Mouse (Mus musculus): ENCODE results near the gene Supt4a. TPM values are rescaled to one million over a fixed set of nuclear protein-coding genes. Genes with fewer than 3 reads are reported as not detected.

Gene Supt4a
- polyA plus RNA-seq (2014; fragmentation: Illumina TruSeq; extraction: RNeasy Lipid Tissue Mini Kit (QIAGEN cat#74804); ENCODE audit: low read depth, low replicate concordance): 22.3 TPM

DNA sequence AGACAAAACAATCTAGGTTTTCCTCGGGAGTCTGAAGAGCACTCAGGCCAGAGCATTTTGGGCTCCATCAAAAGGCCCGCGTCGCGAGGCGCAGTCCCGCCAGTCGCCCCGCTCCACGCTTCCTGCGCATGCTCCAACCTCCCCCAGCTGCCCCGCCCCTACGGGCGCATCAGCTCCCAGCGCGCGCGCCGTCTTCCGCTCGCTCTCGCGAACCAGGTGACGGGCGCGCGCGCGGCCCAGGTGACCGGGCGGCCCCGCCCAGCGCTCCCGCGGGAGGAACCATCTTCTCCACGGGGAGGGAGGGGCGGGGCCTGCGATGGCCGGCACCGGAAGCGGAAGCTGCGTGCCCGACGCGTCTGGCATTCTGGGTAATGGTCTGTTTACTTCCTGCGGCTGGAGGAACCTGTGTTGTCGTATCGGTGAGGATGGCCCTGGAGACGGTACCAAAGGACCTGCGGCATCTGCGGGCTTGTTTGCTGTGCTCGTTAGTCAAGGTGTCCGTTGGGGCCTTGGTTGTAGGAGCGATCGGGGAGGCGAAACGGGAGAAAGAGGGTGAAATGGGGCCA lies at the start of gene Supt4a:
TSS of gene Supt4a (plus strand) at position 378 of the 566 bp plus-strand sequence.

DNA sequence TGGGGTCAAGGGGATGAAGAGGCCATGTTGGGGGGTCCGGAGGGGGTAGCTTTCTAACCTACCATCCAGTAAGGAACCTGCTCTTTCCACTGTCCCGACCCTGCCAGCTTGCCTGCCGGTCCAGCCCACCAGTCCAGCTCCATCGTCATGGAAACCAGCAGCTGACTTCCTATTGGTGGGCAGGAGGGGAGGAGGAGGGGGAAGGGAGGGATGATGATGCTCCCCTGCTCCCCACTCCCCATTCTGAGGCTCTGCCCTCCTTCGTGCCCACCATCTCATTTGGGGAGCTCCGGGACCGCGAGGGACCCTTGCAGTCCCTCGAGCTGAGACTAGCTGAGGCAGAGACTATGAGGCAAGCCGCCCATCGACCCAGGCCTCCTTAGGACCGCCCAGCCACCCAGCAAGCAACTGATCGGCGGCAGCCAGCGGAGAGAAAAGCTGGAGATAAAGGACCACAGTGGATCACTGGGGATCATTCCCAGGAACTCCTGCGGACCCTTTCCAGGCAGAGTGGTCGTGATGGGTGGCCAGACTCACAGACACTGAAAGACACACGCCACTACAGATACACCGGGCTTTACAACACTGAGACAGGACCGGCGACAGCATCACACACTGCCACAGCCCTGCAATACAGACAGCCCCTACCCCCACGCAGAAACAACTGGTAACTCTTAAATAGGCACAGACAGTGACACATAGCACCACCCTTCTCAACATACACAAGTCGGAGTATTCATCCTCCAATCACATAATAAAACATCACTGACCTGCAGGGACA lies 23.1 kb downstream of the Supt4a start, which contains the start of gene Tspoap1:
TSS of gene Tspoap1 (plus strand) at position 241 of the 781 bp plus-strand sequence.

Other genes with a start within 250 kb of the Supt4a start
- not detected for gene Gm11492, start 170.9 kb upstream of the Supt4a start, polyA plus RNA-seq (2014; fragmentation: Illumina TruSeq; extraction: RNeasy Lipid Tissue Mini Kit (QIAGEN cat#74804); ENCODE audit: low read depth, low replicate concordance)
- gene Sept4, start 168.6 kb upstream of the Supt4a start, polyA plus RNA-seq (2014; fragmentation: Illumina TruSeq; extraction: RNeasy Lipid Tissue Mini Kit (QIAGEN cat#74804); ENCODE audit: low read depth, low replicate concordance): 12.4 TPM
- gene Mtmr4, start 145.4 kb upstream of the Supt4a start, polyA plus RNA-seq (2014; fragmentation: Illumina TruSeq; extraction: RNeasy Lipid Tissue Mini Kit (QIAGEN cat#74804); ENCODE audit: low read depth, low replicate concordance): 22.0 TPM
- not detected for gene Hsf5, start 120.4 kb upstream of the Supt4a start, polyA plus RNA-seq (2014; fragmentation: Illumina TruSeq; extraction: RNeasy Lipid Tissue Mini Kit (QIAGEN cat#74804); ENCODE audit: low read depth, low replicate concordance)
- 2.2 TPM for gene Rnf43, start 74.8 kb upstream of the Supt4a start, polyA plus RNA-seq (2014; fragmentation: Illumina TruSeq; extraction: RNeasy Lipid Tissue Mini Kit (QIAGEN cat#74804); ENCODE audit: low read depth, low replicate concordance)
- not detected for gene Tspoap1, start 23.0 kb downstream of the Supt4a start, polyA plus RNA-seq (2014; fragmentation: Illumina TruSeq; extraction: RNeasy Lipid Tissue Mini Kit (QIAGEN cat#74804); ENCODE audit: low read depth, low replicate concordance)
- not detected for gene Mpo, start 56.0 kb downstream of the Supt4a start, polyA plus RNA-seq (2014; fragmentation: Illumina TruSeq; extraction: RNeasy Lipid Tissue Mini Kit (QIAGEN cat#74804); ENCODE audit: low read depth, low replicate concordance)
- not detected for gene Lpo, start 90.7 kb downstream of the Supt4a start, polyA plus RNA-seq (2014; fragmentation: Illumina TruSeq; extraction: RNeasy Lipid Tissue Mini Kit (QIAGEN cat#74804); ENCODE audit: low read depth, low replicate concordance)
- 3.0 TPM for gene Mks1, start 115.7 kb downstream of the Supt4a start, polyA plus RNA-seq (2014; fragmentation: Illumina TruSeq; extraction: RNeasy Lipid Tissue Mini Kit (QIAGEN cat#74804); ENCODE audit: low read depth, low replicate concordance)
- not detected for gene Epx, start 138.0 kb downstream of the Supt4a start, polyA plus RNA-seq (2014; fragmentation: Illumina TruSeq; extraction: RNeasy Lipid Tissue Mini Kit (QIAGEN cat#74804); ENCODE audit: low read depth, low replicate concordance)
- gene Olfr462, start 154.7 kb downstream of the Supt4a start, polyA plus RNA-seq (2014; fragmentation: Illumina TruSeq; extraction: RNeasy Lipid Tissue Mini Kit (QIAGEN cat#74804); ENCODE audit: low read depth, low replicate concordance): not detected
- not detected for gene Olfr463, start 159.8 kb downstream of the Supt4a start, polyA plus RNA-seq (2014; fragmentation: Illumina TruSeq; extraction: RNeasy Lipid Tissue Mini Kit (QIAGEN cat#74804); ENCODE audit: low read depth, low replicate concordance)
- not detected for gene Olfr464, start 183.4 kb downstream of the Supt4a start, polyA plus RNA-seq (2014; fragmentation: Illumina TruSeq; extraction: RNeasy Lipid Tissue Mini Kit (QIAGEN cat#74804); ENCODE audit: low read depth, low replicate concordance)
- 224 TPM for gene Dynll2, start 250.0 kb downstream of the Supt4a start, polyA plus RNA-seq (2014; fragmentation: Illumina TruSeq; extraction: RNeasy Lipid Tissue Mini Kit (QIAGEN cat#74804); ENCODE audit: low read depth, low replicate concordance)